Mouse (Mus musculus) layer of hippocampus, postnatal 36 days (tissue): ENCODE data around the gene Slc18b1. TPM values are rescaled to one million over a fixed set of nuclear protein-coding genes. Genes with fewer than 3 reads are reported as not detected.

ENCODE experiments used
- DNase-seq, 2 experiments: peaks; one replicate each; pipeline ENCODE4 v3.0.0; 2022
- total RNA-seq, 2 experiments: library from RNA; stranded (reverse); gene quantifications; 2 replicates each; pipeline ENCODE4 v1.2.3; 2021

Gene Slc18b1
- total RNA-seq, 2 experiments from 2014 or later, result 26.2 to 26.6 TPM

GRCm38 (mm10) chr10:23811635-23812437 is 15.1 kb downstream of the Slc18b1 start:
- DNase-seq, result peak; percentile 40 to 67

GRCm38 (mm10) chr10:23812438-23812759 is 15.6 kb downstream of the Slc18b1 start:
- no peak for DNase-seq

GRCm38 (mm10) chr10:23812852-23813766 is 16.3 kb downstream of the Slc18b1 start:
- DNase-seq, result no peak

GRCm38 (mm10) chr10:23815168-23815567 is 18.4 kb downstream of the Slc18b1 start:
- DNase-seq, result peak; percentile 58 to 59

GRCm38 (mm10) chr10:23816241-23816640 is 19.5 kb downstream of the Slc18b1 start:
- no peak for DNase-seq

GRCm38 (mm10) chr10:23826516-23826915 is 29.7 kb downstream of the Slc18b1 start:
- DNase-seq, result no peak

- no peak for DNase-seq
Measured at GRCm38 (mm10) chr10:23836003-23836964, 39.5 kb downstream of the Slc18b1 start.

- DNase-seq, result no peak
Measured at GRCm38 (mm10) chr10:23837115-23837514, 40.3 kb downstream of the Slc18b1 start.

GRCm38 (mm10) chr10:23838910-23839309 is 42.1 kb downstream of the Slc18b1 start:
- DNase-seq, result no peak

GRCm38 (mm10) chr10:23839368-23839767 is 42.6 kb downstream of the Slc18b1 start:
- no peak for DNase-seq

- no peak for DNase-seq
Measured at GRCm38 (mm10) chr10:23840496-23840895, 43.7 kb downstream of the Slc18b1 start.

- DNase-seq, result no peak
Measured at GRCm38 (mm10) chr10:23851228-23851912, 54.6 kb downstream of the Slc18b1 start, which contains the start of gene Vnn3. TSS of gene Vnn3 (plus strand) at chr10:23851462.

- DNase-seq, result no peak
Measured at GRCm38 (mm10) chr10:23852096-23852495, 55.3 kb downstream of the Slc18b1 start.

- no peak for DNase-seq
Measured at GRCm38 (mm10) chr10:23864362-23865312, 67.9 kb downstream of the Slc18b1 start.

Other genes starting within 250 kb of the Slc18b1 start
- gene Rps12, start 9.7 kb upstream of the Slc18b1 start, total RNA-seq, result 100 to 1,000 TPM; 226 to 229 TPM
- under 1 TPM; 0.25 to 0.40 TPM for gene Vnn3, start 54.5 kb downstream of the Slc18b1 start, total RNA-seq
- under 1 TPM in 1 of 2 experiments, not detected in 1; 0.17 TPM for gene Vnn1, start 97.7 kb downstream of the Slc18b1 start, total RNA-seq
- gene Taar1, start 123.4 kb downstream of the Slc18b1 start, total RNA-seq, result not detected
- not detected for gene Taar2, start 141.6 kb downstream of the Slc18b1 start, total RNA-seq
- not detected for gene Taar3, start 152.6 kb downstream of the Slc18b1 start, total RNA-seq
- gene Taar4, start 163.5 kb downstream of the Slc18b1 start, total RNA-seq, result not detected
- not detected for gene Taar5, start 173.7 kb downstream of the Slc18b1 start, total RNA-seq
- not detected for gene Taar6, start 188.7 kb downstream of the Slc18b1 start, total RNA-seq
- gene Taar7a, start 196.5 kb downstream of the Slc18b1 start, total RNA-seq, result not detected
- not detected for gene Taar7b, start 203.0 kb downstream of the Slc18b1 start, total RNA-seq
- not detected for gene Taar7d, start 230.2 kb downstream of the Slc18b1 start, total RNA-seq
- not detected for gene Taar7e, start 240.6 kb downstream of the Slc18b1 start, total RNA-seq